Mouse (Mus musculus) CH12.LX (cell line): Measurements from ENCODE around the gene Pik3c2g. TPM values are rescaled to one million over a fixed set of nuclear protein-coding genes. Genes with fewer than 3 reads are reported as not detected.

Experiments
- DNase-seq: peaks from one replicate; pipeline ENCODE4 v3.0.0-alpha.2; 2013; ENCODE audit errors: extremely low read depth
- H3K27ac ChIP-seq: 2 replicates; pipeline ENCODE4 v1.5.1; 2012; ENCODE audit warnings: low read depth, mild to moderate bottlenecking, control low read depth, moderate library complexity; ENCODE audit not compliant: insufficient read depth
- H3K27me3 ChIP-seq: replicated peaks from 2 replicates; pipeline ENCODE3; 2012; ENCODE audit warnings: inconsistent platforms
- H3K36me3 ChIP-seq, 2 experiments: replicated peaks in 1 of 2; 2 replicates each; pipeline versions ENCODE3 to v1.6.1; 2012; ENCODE audit warnings: inconsistent platforms in 1 of 2, low read length in 1 of 2, mild to moderate bottlenecking in 1 of 2, mixed read lengths in 1 of 2, moderate library complexity in 1 of 2; ENCODE audit not compliant: control insufficient read depth in 1 of 2, insufficient read depth in 1 of 2
- H3K4me1 ChIP-seq, 2 experiments: 2 replicates each; pipeline ENCODE4 v1.6.1; 2012; ENCODE audit warnings: inconsistent platforms in 1 of 2, moderate library complexity in 1 of 2; ENCODE audit not compliant: insufficient read depth in 2 of 2, control insufficient read depth in 1 of 2
- H3K4me2 ChIP-seq: 2 replicates; pipeline ENCODE4 v1.6.1; 2012; ENCODE audit warnings: low read depth, mild to moderate bottlenecking, control low read depth; ENCODE audit not compliant: poor library complexity, insufficient read depth, severe bottlenecking
- H3K4me3 ChIP-seq, 3 experiments: fragments of 150-350 bp in 1 of 3; sonication (generic) in 1 of 3; replicated peaks in 1 of 3; 2 replicates each; pipeline versions ENCODE3 to v1.5.1; 2011 to 2012; ENCODE audit warnings: low read depth in 2 of 3, low read length in 2 of 3, mild to moderate bottlenecking in 2 of 3, moderate library complexity in 2 of 3, control low read depth in 1 of 3, improper control_type of control experiment in 1 of 3, inconsistent platforms in 1 of 3, mixed read lengths in 1 of 3; ENCODE audit not compliant: poor library complexity in 1 of 3
- H3K79me2 ChIP-seq: replicated peaks from 2 replicates; pipeline ENCODE4 v1.6.1; 2012; ENCODE audit warnings: mild to moderate bottlenecking, moderate library complexity; ENCODE audit not compliant: control insufficient read depth, poor library complexity, insufficient read depth, severe bottlenecking; ENCODE audit errors: extremely low read depth
- H3K9ac ChIP-seq: 2 replicates; pipeline ENCODE4 v1.6.1; 2012; ENCODE audit warnings: low read depth, mild to moderate bottlenecking, control low read depth, moderate library complexity; ENCODE audit not compliant: insufficient read depth
- H3K9me3 ChIP-seq: replicated peaks from 2 replicates; pipeline ENCODE3; 2012; ENCODE audit warnings: low read length, inconsistent platforms, mixed read lengths
- CHD2 ChIP-seq: IDR thresholded peaks from 2 replicates; pipeline ENCODE4 v1.6.1; 2011; ENCODE audit warnings: low read length, improper control_type of control experiment
- CTCF ChIP-seq, 2 experiments: IDR thresholded peaks in 1 of 2; conservative IDR thresholded peaks in 1 of 2; 2 replicates each; pipeline ENCODE4 v1.5.1; 2011 to 2012; ENCODE audit warnings: low read depth in 2 of 2, low read length in 2 of 2, improper control_type of control experiment in 1 of 2, inconsistent platforms in 1 of 2, mild to moderate bottlenecking in 1 of 2, moderate library complexity in 1 of 2
- E2F4 ChIP-seq: IDR thresholded peaks from 2 replicates; pipeline ENCODE4 v1.6.1; 2011; ENCODE audit warnings: low read depth, low read length, improper control_type of control experiment; ENCODE audit not compliant: insufficient replicate concordance
- ELF1 ChIP-seq: IDR thresholded peaks from 2 replicates; pipeline ENCODE4 v1.6.1; 2014; ENCODE audit warnings: low read depth, mild to moderate bottlenecking, inconsistent platforms, low read length, improper control_type of control experiment
- EP300 ChIP-seq: IDR thresholded peaks from 2 replicates; pipeline ENCODE4 v1.6.1; 2011; ENCODE audit warnings: low read length, improper control_type of control experiment
- HCFC1 ChIP-seq: IDR thresholded peaks from 2 replicates; pipeline ENCODE4 v1.6.1; 2012; ENCODE audit warnings: low read depth, mild to moderate bottlenecking, inconsistent platforms, low read length, improper control_type of control experiment
- IRF4 ChIP-seq: IDR thresholded peaks from 2 replicates; pipeline ENCODE4 v1.6.1; 2014; ENCODE audit warnings: low read depth, mild to moderate bottlenecking, inconsistent platforms, low read length, improper control_type of control experiment
- JUND ChIP-seq: conservative IDR thresholded peaks from 2 replicates; pipeline ENCODE4 v1.6.1; 2011; ENCODE audit warnings: low read depth, low read length, improper control_type of control experiment
- MAFK ChIP-seq: IDR thresholded peaks from 2 replicates; pipeline ENCODE4 v1.6.1; 2011; ENCODE audit warnings: low read length, improper control_type of control experiment; ENCODE audit not compliant: insufficient replicate concordance
- MAX ChIP-seq: IDR thresholded peaks from 2 replicates; pipeline ENCODE4 v1.6.1; 2011; ENCODE audit warnings: low read length, improper control_type of control experiment
- MEF2A ChIP-seq: IDR thresholded peaks from 2 replicates; pipeline ENCODE4 v1.6.1; 2014; ENCODE audit warnings: low read depth, mild to moderate bottlenecking, inconsistent platforms, low read length, improper control_type of control experiment, borderline replicate concordance
- NELFE ChIP-seq: IDR thresholded peaks from 2 replicates; pipeline ENCODE4 v1.6.1; 2011; ENCODE audit warnings: low read depth, low read length, improper control_type of control experiment
- RAD21 ChIP-seq: IDR thresholded peaks from 2 replicates; pipeline ENCODE4 v1.6.1; 2011; ENCODE audit warnings: low read depth, mild to moderate bottlenecking, low read length, improper control_type of control experiment, moderate library complexity
- SMC3 ChIP-seq: IDR thresholded peaks from 2 replicates; pipeline ENCODE4 v1.6.1; 2011; ENCODE audit warnings: low read depth, low read length, improper control_type of control experiment
- TBP ChIP-seq: conservative IDR thresholded peaks from 2 replicates; pipeline ENCODE4 v1.6.1; 2011; ENCODE audit warnings: low read depth, low read length, improper control_type of control experiment
- UBTF ChIP-seq: IDR thresholded peaks from 2 replicates; pipeline ENCODE4 v1.6.1; 2012; ENCODE audit warnings: low read depth, mild to moderate bottlenecking, inconsistent platforms, low read length, improper control_type of control experiment, moderate library complexity
- ZKSCAN1 ChIP-seq: IDR thresholded peaks from 2 replicates; pipeline ENCODE4 v1.6.1; 2012; ENCODE audit warnings: low read depth, inconsistent platforms, low read length, improper control_type of control experiment, borderline replicate concordance
- ZNF384 ChIP-seq: IDR thresholded peaks from 2 replicates; pipeline ENCODE4 v1.6.1; 2012; ENCODE audit warnings: low read depth, low read length, improper control_type of control experiment, inconsistent platforms
- dilution Hi-C: fragments of 300-500 bp; cut with MboI; formaldehyde crosslinking; loops from 2 replicates; pipeline ENCODE4 v1.14.3; 2020; ENCODE audit warnings: low sequenced_read_pairs; ENCODE audit not compliant: extremely low pct_unique_long_range_greater_than_20kb, extremely low pct_ligation_motif_present
- in situ Hi-C: fragments of 300-500 bp; cut with MboI; formaldehyde crosslinking; loops from 3 replicates; pipeline ENCODE4 v1.14.3; 2019; ENCODE audit warnings: low sequenced_read_pairs, low pct_ligation_motif_present, low pct_unique_long_range_greater_than_20kb, mixed read lengths
- polyA plus RNA-seq: library from polyadenylated mRNA; unstranded; fragments of >175 nt; gene quantifications from 2 replicates; pipeline ENCODE4 v1.2.1, GENCODE M21; 2012; ENCODE audit warnings: low read depth; ENCODE audit not compliant: insufficient read length
- total RNA-seq, 2 experiments: library from RNA; depleted of rRNA; stranded (reverse); fragments of 300-350 nt in 1 of 2; fragments of >200 nt in 1 of 2; gene quantifications; 2 replicates each; pipeline ENCODE4 v1.2.3; 2012 to 2014

Pik3c2g gene
- total and polyA plus RNA-seq, 3 experiments: not detected

GRCm38 (mm10) chr6:139842626-139843025, 255.6 kb downstream of the Pik3c2g start:
- dilution Hi-C loops: no loop called here
- Histone ChIP-seq H3K9ac (no peak overlapping the region), H3K79me2 (no peaks in the 10 kb centered on the region), H3K27ac (no peak overlapping the region), H3K36me3 (no peaks in the 10 kb centered on the region), H3K4me3 (no peak overlapping the region), H3K4me2 (no peak overlapping the region), H3K4me1 (no peaks in the 10 kb centered on the region), H3K9me3 (peaks cover 57% of the 10 kb centered on the region), H3K27me3 (no peaks in the 10 kb centered on the region)
- DNase-seq: no peak
- in situ Hi-C loops: no loop called here
- TF ChIP-seq JUND: no peak
- TF ChIP-seq TBP: no peak
- no peak for TF ChIP-seq RAD21
- no peak for TF ChIP-seq EP300
- no peak for TF ChIP-seq CTCF (conservative IDR thresholded peaks at IDR 0.05 in 1 of 2, IDR thresholded peaks at IDR 0.05 in 1 of 2; ENCODE audit: low read depth in 2 of 2, low read length in 2 of 2)
- TF ChIP-seq HCFC1: no peak
- no peak for TF ChIP-seq MEF2A
- TF ChIP-seq MAX: no peak
- no peak for TF ChIP-seq UBTF
- TF ChIP-seq ZKSCAN1: no peak
- TF ChIP-seq E2F4: no peak

- Histone ChIP-seq H3K36me3 (no peaks in the 10 kb centered on the region), H3K79me2 (no peaks in the 10 kb centered on the region), H3K4me3 (no peak overlapping the region), H3K9ac (no peak overlapping the region), H3K4me2 (no peak overlapping the region), H3K27me3 (no peaks in the 10 kb centered on the region), H3K9me3 (peaks cover 53% of the 10 kb centered on the region), H3K4me1 (no peaks in the 10 kb centered on the region), H3K27ac (no peak overlapping the region)
- DNase-seq: no peak
- TF ChIP-seq IRF4 (no peak), HCFC1 (no peak), ELF1 (no peak), MAFK (no peak), CHD2 (no peak), ZKSCAN1 (no peak), ZNF384 (no peak), NELFE (no peak), MEF2A (no peak), SMC3 (no peak)
- dilution Hi-C loops (no loop called here), in situ Hi-C loops (no loop called here)
These were observed 256.5 kb downstream of the Pik3c2g start for GRCm38 (mm10) chr6:139843531-139843930.
